8 mouse cellular contexts compared by ENCODE assay signal in genomic region chr2:102589977-102590376, GRCm38 (mm10). TPM values are rescaled to one million over a fixed set of nuclear protein-coding genes. Genes with fewer than 3 reads are reported as not detected.
A peak's percentile ranks its signal among the peaks of the same experiment; 100 is the strongest.
DNase-seq lines count a peak whose midpoint lies in the region; ATAC-seq lines count a peak whose summit lies in the region.

No protein-coding gene starts in this region.

- no peaks in the 10 kb centered on the region for H3K9me3 ChIP-seq in kidney, embryonic 16.5 days (ENCODE audit: low read length)
- H3K9me3 ChIP-seq in hindbrain, embryonic 15.5 days, result no peaks in the 10 kb centered on the region

- H3K27ac ChIP-seq in kidney, embryonic 16.5 days (ENCODE audit: low read length), result no peak overlapping the region
- H3K27ac ChIP-seq in hindbrain, embryonic 15.5 days (replicated peaks), result no peak overlapping the region

- no peaks in the 10 kb centered on the region for H3K4me1 ChIP-seq in kidney, embryonic 16.5 days (ENCODE audit: insufficient read depth, low read length)
- no peaks in the 10 kb centered on the region for H3K4me1 ChIP-seq in hindbrain, embryonic 15.5 days (replicated peaks)

- 39% methylated on average over 2 of the region's 2 CpGs for WGBS in kidney, embryonic 16.5 days
- 40% methylated on average over 2 of the region's 2 CpGs for WGBS in hindbrain, embryonic 15.5 days

- H3K36me3 ChIP-seq in kidney, embryonic 16.5 days (ENCODE audit: insufficient read depth, low read length), result no peaks in the 10 kb centered on the region
- no peaks in the 10 kb centered on the region for H3K36me3 ChIP-seq in hindbrain, embryonic 15.5 days

- no peak overlapping the region for H3K9ac ChIP-seq in kidney, embryonic 16.5 days (replicated peaks; ENCODE audit: low read length)
- H3K9ac ChIP-seq in hindbrain, embryonic 15.5 days, result no peak overlapping the region

- no peak overlapping the region for H3K4me3 ChIP-seq in kidney, embryonic 16.5 days (ENCODE audit: low read length)
- H3K4me3 ChIP-seq in hindbrain, embryonic 15.5 days, result no peak overlapping the region

- peak; percentile 5 to 7 for DNase-seq in kidney, adult 8-10 months
- peak; percentile 46 for DNase-seq in R1 (ENCODE audit: low read depth, low spot score)
- peak; percentile 64 for DNase-seq in embryo, embryonic 9.5 days (ENCODE audit: extremely low spot score)
- DNase-seq in lung, postnatal 25 days (ENCODE audit: low spot score), result peak; percentile 32
- DNase-seq in right cerebral cortex, postnatal 25 days, result peak; percentile 22

- no peaks in the 10 kb centered on the region for H3K27me3 ChIP-seq in kidney, embryonic 16.5 days (ENCODE audit: insufficient read depth, low read length)
- no peaks in the 10 kb centered on the region for H3K27me3 ChIP-seq in hindbrain, embryonic 15.5 days

- H3K4me2 ChIP-seq in kidney, embryonic 16.5 days (replicated peaks; ENCODE audit: low read depth, low read length), result no peak overlapping the region
- H3K4me2 ChIP-seq in hindbrain, embryonic 15.5 days, result no peak overlapping the region

- no peak for ATAC-seq in kidney, embryonic 16.5 days (ENCODE audit: low FRiP score, low TSS enrichment)
- ATAC-seq in hindbrain, embryonic 15.5 days (ENCODE audit: low FRiP score, low read depth), result peak; percentile 68
- no peak for ATAC-seq in monocyte, adult 5-6 weeks (replicated peaks; ENCODE audit: insufficient number of reproducible peaks, low FRiP score, low TSS enrichment, poor library complexity, severe bottlenecking)

RNA-seq across cellular contexts. Expression of gene Pamr1, which starts 40.2 kb away (rescaled TPM):
- 31.2 and 34.1 TPM in 2 replicates for polyA plus RNA-seq in kidney, embryonic 16.5 days (2015; fragmentation: Nextera tagmentation; extraction: Ambion mirVana)
- polyA plus RNA-seq in hindbrain, embryonic 15.5 days (2015; fragmentation: Nextera tagmentation; extraction: Ambion mirVana), result 8.2 and 9.7 TPM in 2 replicates
- 0.78 to 1.0 TPM in 2 of 3 replicates, not detected in the other for total RNA-seq in monocyte, adult 5-6 weeks (2017)

Comparison
In these comparisons a context has a peak if more than half of its experiments do, and no peak if none do; other contexts are left out.
1. DNase-seq: peak in every context shown above with its lines; median percentile 64 in embryo, embryonic 9.5 days; 46 in R1; 32 in lung, postnatal 25 days; 22 in right cerebral cortex, postnatal 25 days; 6 in kidney, adult 8-10 months.